Mouse (Mus musculus) lung, adult 2 months (tissue): ENCODE data around the gene Zfp536.

ENCODE experiments used
- CTCF ChIP-seq: fragments of 200-500 bp; IDR thresholded peaks from 2 replicates; pipeline ENCODE4 v1.5.1; 2011; ENCODE audit warnings: mild to moderate bottlenecking, low read length, control low read depth; ENCODE audit not compliant: insufficient read depth
- POLR2A ChIP-seq: fragments of 200-500 bp; IDR thresholded peaks from 2 replicates; pipeline ENCODE4 v1.6.1; 2011; ENCODE audit warnings: low read depth, mild to moderate bottlenecking, control low read depth, low read length, borderline replicate concordance; ENCODE audit errors: extremely low read depth

DNA sequence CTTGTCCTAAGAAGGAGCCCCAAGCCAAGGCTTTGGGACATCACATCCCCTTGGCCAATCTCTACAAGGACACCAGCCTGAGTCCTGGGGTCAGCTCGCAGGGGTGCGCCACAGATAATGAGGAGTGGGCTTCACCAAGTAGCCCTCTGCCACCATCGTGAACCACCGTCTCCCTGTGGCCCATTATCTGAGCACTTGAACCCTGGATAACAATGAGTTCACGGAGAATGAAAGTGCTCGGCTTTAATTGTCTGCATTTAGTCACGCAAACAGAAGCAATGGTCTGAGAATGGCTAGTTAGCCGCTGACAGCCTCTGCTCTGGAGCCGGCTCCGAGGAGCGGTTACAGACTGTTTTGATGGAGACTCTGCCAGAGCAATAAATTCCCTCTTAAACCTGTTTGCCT lies 84.3 kb downstream of the Zfp536 start:
- TF ChIP-seq POLR2A (no peak), CTCF (no peak)
